Mouse (Mus musculus): ENCODE data around the gene Gphn.
"Not testable (repeated sequence)": the region's sequence is repeated elsewhere in the genome, so short reads cannot be mapped to it uniquely, and the experiment has no call there.

The Gphn gene

GRCm38 (mm10) chr12:78327946-78328345 lies 101.8 kb downstream of the Gphn start:
- ATAC-seq (ENCODE audit: insufficient number of reproducible peaks, low FRiP score, low TSS enrichment): no peak

DNA sequence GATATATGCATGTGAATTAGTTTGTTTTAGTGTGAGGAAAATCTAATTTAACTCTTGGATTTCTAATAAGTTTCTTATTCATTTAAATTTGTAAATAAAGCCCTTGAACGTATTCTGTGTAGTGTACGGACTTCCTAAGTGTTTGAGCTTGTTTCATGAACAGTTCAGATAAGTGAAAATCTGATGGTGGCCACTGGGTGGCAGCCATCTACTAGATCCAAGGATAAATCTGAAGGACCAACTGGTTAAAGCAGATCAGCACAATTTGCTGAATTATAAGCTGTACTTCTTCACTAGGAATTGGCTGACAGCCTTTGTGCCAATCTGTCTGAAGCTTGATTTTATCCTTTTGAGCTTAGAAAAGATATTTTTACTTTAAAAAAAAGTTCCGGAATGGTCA lies 105.9 kb downstream of the Gphn start:
- ATAC-seq (ENCODE audit: insufficient number of reproducible peaks, low FRiP score, low TSS enrichment): peak; percentile 56; the same call in 1 of the 2 replicates

DNA sequence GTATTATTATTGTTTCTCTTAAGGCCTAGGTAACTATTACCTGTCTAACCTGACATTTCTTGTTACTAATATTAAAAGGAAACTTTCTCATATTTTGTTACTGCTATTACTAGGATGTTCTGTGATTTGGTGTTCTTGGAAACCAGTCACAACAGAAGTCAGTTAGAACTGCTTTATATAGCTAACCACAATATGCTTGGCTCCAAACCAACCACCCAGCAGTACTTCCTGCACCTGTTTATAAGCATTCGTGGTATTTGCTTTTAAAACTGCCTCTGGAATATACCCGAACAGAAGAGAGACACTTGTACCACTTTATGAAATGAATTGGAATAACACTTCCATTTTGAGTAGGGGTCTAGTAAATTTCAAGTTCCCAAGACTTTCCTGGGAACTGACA lies 130.3 kb downstream of the Gphn start:
- no peak for ATAC-seq (ENCODE audit: insufficient number of reproducible peaks, low FRiP score, low TSS enrichment)

DNA sequence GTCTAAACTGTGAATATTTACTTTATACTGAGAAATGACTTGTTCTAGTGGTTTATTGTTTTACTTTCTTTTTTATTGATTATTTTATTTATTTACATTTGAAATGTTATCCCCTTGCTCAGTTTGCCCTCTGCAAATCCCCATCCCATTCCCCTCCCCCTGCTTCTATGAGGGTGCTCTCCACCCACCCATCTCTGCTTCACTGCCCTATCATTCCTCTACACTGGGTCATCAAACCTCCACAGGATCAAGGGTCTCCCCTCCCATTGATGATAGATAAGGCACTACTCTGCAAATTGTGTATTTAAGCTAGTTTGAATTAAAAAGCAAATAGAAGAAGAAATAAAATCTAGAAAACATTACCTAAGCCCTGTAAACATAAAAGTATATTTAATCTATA lies 163.1 kb downstream of the Gphn start:
- ATAC-seq (ENCODE audit: insufficient number of reproducible peaks, low FRiP score, low TSS enrichment): no peak

DNA sequence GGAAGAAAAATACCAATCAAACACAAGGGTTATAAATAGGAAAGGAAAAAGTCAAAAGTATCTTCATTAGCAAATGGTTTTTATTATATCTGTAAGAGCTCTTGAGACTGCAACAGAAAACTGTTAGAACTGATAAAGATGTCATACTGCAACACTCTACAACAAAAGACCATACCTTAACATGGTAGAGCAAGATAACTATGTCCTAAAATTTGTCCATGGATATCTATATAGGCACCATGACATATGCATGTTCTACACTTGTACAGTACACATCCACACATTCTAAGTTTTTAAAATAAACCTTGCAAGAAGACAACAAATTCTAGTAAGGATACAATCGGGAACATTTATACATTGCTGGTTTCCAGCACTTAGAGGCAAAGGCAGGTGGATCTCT lies 169.1 kb downstream of the Gphn start:
- ATAC-seq (ENCODE audit: insufficient number of reproducible peaks, low FRiP score, low TSS enrichment): no peak

GRCm38 (mm10) chr12:78407518-78407917 lies 181.3 kb downstream of the Gphn start:
- ATAC-seq (ENCODE audit: insufficient number of reproducible peaks, low FRiP score, low TSS enrichment): not testable (repeated sequence)

DNA sequence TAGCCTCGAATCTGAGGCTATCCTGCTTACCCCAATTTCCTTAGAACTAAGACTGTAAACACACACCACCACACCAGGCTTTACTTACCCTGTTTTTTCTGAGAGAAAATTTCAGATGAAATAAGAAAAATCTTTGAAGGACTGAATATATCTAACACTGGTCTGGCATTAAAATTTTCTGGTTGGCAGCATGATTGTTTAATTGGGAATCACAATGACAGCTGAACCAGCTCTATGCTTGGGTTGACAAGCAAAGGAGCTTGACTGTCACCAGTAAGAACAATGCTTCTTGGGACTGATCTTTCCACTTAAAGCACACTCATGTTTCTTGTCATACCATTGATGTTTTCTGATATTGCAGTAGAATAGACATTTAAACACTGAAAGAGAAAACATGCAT lies 296.0 kb downstream of the Gphn start:
- ATAC-seq (ENCODE audit: insufficient number of reproducible peaks, low FRiP score, low TSS enrichment): no peak

- no peak for ATAC-seq (ENCODE audit: insufficient number of reproducible peaks, low FRiP score, low TSS enrichment)
Observed at GRCm38 (mm10) chr12:78522804-78523394, 296.7 kb downstream of the Gphn start.

GRCm38 (mm10) chr12:78537590-78537989 lies 311.4 kb downstream of the Gphn start:
- not testable (repeated sequence) for ATAC-seq (ENCODE audit: insufficient number of reproducible peaks, low FRiP score, low TSS enrichment)

GRCm38 (mm10) chr12:78550913-78551312 lies 324.7 kb downstream of the Gphn start:
- ATAC-seq (ENCODE audit: insufficient number of reproducible peaks, low FRiP score, low TSS enrichment): no peak

DNA sequence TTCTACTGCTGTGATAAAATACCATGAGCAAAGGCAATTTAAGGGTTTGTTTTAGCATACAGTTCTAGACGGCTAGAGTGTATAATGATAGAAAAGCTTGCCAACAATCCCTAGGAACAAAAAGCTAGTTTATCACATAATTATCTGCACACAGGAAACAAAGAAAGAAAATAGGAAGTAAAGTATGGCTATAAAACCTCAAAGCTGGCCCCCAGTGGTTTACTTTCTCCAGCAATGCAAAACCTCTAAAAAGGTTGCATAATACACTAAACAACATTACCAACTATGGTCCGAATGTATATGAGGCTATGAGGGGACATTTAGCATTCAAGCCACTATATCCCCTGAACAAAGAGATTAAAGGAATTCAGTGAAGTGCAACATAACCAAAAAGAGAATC lies 405.6 kb downstream of the Gphn start:
- ATAC-seq (ENCODE audit: insufficient number of reproducible peaks, low FRiP score, low TSS enrichment): no peak

DNA sequence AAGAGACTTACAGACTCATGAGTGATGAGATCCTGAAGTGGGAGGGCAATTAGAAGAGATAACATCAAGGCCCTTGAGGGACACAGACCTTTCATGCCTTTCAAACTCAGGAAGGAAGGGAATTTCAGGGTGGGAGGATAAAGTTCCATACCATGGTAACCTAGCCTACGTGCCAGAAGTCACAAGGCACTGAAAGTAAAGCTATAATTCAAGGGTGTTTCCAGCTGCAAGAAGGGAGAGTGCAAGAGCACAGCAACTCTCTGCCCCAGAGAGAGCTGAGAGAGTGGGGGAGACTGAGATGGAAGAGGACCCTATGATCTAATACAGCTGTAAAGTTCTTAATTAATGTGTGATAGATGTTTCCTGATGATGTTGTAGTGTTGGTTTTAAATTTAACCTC lies 413.3 kb downstream of the Gphn start:
- no peak for ATAC-seq (ENCODE audit: insufficient number of reproducible peaks, low FRiP score, low TSS enrichment)

- ATAC-seq (ENCODE audit: insufficient number of reproducible peaks, low FRiP score, low TSS enrichment): no peak
Observed at GRCm38 (mm10) chr12:78640086-78640485, 413.9 kb downstream of the Gphn start.

DNA sequence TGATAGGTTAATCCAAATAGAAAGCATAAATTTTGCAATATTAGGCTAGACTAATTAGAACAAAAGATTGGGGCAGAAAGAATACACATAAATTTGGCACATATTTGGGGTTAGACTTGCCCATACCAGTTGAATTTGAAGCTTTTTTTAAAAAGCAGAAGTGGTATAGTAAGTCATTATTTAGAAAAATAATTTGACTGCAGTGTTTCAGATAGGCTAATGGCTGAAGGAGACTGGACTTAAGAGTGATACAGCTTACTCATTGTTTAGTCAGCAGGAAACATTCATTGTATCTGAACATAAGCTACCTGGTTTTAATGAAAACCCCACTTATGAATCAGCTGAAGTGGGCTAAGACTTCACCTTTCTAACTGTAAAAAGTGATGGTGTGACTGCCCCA lies 415.0 kb downstream of the Gphn start:
- no peak for ATAC-seq (ENCODE audit: insufficient number of reproducible peaks, low FRiP score, low TSS enrichment)

DNA sequence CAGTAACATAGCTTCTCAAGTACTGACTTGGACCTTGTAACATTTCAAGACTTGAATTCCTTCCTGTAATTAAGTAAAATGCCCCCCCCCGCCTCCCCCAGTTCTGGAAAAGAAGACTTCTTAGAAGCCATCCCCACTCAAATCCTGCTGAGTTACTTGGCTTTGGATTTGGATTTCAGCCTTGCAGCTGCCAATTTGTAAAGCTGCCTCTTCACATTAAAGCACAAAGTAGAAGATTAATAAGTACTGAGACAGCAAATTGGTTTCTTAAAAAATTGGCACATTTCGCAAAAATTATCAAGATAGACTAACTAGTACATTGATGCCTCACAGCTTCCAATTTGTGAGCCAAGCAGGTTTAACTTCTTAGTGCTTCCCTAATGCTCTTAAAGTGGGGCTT lies 417.5 kb downstream of the Gphn start:
- ATAC-seq (ENCODE audit: insufficient number of reproducible peaks, low FRiP score, low TSS enrichment): no peak

DNA sequence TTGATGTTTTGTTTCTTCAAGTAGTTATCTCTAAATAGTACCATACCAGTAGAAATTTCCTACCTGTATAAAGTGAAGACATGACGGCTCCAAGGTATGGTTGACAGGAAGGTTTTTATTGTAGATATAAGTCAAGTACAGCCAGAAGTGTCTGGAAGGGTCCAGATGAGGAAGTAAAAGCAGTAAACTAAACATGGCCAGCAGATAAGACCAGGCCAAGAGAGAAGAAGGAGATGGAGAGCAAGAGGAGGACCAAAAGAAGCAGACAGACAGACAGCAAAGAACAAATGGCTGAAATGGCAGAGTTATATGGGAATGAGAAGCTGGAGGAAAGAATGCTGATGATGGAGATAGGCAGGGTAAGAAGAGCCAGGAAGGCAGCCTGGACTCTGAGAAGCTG lies 419.1 kb downstream of the Gphn start:
- no peak for ATAC-seq (ENCODE audit: insufficient number of reproducible peaks, low FRiP score, low TSS enrichment)

- no peak for ATAC-seq (ENCODE audit: insufficient number of reproducible peaks, low FRiP score, low TSS enrichment)
Observed at GRCm38 (mm10) chr12:78659718-78660304, 433.6 kb downstream of the Gphn start.

DNA sequence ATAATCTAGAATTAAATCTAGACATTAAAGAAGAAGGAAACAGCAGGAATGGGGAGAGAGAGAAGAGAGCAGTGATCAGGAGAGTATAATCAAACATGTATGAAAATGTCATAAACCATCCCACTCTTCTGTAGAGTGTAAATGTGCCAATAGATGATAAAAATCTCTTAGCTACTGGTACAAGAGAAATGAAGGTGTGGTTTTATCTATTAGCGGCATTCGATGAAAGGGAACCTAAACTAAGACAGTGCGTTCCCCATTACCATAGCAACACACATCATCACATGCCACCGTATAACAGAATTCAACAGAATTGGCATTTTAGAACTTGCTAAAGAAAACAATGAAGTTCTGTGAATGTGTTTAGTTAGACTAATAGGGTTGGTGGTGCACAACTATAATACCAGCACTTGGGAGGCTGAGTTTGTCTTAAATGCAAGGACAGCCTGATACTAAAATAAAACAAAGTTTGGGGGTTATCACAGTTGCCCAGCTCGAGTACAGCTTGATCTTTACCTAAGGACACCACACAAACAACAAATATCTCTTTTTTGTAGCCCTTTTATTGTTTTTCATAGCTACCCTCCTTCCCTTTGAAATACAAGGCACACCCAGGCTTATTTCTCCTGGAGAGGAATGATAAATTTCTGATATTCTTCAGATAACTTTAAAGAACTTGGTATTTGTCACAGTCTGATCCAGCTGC lies 452.1 kb downstream of the Gphn start:
- ATAC-seq (ENCODE audit: insufficient number of reproducible peaks, low FRiP score, low TSS enrichment): no peak

DNA sequence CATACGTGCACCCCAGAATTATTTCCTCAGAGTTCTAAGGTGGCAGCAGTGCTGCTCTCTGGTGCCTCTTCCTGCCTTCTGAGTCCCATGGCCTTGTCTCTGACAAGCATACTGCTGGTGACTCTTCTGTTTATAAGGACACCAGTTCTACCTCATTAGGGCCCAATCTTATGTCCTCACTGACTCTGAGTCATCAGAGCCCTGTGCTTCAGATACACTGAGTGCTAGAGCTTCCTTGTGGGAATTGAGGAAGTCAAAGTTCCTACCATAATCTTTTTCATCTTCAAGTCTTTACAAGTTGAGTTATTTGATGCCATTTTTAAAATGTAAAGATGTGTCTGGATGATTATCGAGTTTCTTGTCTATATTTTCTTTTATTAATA lies 452.6 kb downstream of the Gphn start:
- ATAC-seq (ENCODE audit: insufficient number of reproducible peaks, low FRiP score, low TSS enrichment): no peak

DNA sequence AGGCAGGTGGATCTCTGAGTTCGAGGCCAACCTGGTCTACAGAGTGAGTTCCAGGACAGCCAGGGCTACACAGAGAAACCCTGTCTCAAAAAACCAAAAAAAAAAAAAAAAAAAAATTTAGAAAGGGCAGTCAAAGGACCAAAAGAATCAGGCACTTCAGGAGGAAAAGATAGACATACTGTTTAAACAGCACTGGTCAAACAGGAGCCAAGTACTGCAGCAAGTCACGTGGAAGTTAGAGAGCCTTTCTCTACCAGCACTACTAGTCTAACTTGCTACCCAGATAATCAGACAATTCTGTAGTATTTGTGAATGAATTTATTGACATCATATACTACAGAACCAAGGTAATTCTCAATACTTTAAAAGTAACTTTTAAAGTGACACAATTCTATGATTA lies 454.9 kb downstream of the Gphn start:
- ATAC-seq (ENCODE audit: insufficient number of reproducible peaks, low FRiP score, low TSS enrichment): no peak

GRCm38 (mm10) chr12:78682279-78682678 lies 456.1 kb downstream of the Gphn start:
- no peak for ATAC-seq (ENCODE audit: insufficient number of reproducible peaks, low FRiP score, low TSS enrichment)

- ATAC-seq (ENCODE audit: insufficient number of reproducible peaks, low FRiP score, low TSS enrichment): no peak
Observed at GRCm38 (mm10) chr12:78685669-78686215, 459.6 kb downstream of the Gphn start.
